Mouse (Mus musculus) liver, embryonic 14.5 days (tissue): Measurements from ENCODE around the gene Impdh2. TPM values are rescaled to one million over a fixed set of nuclear protein-coding genes. Genes with fewer than 3 reads are reported as not detected.

Source experiments
- ATAC-seq: fragments of 200-750 bp; cut with Nextera tagmentation; 2 replicates; pipeline ENCODE4 v1.8.0; 2017; ENCODE audit warnings: moderate number of reproducible peaks, mild to moderate bottlenecking, moderate library complexity; ENCODE audit not compliant: insufficient read depth
- DNase-seq, 3 experiments: peaks; one replicate each; pipeline ENCODE4 v3.0.0-alpha.2; 2012 to 2013; ENCODE audit warnings: low read depth in 3 of 3, low spot score in 3 of 3
- H3K27ac ChIP-seq: fragments of 300-500 bp; sonication (generic); 2 replicates; pipeline ENCODE4 v1.5.1; 2014; ENCODE audit warnings: moderate library complexity, mild to moderate bottlenecking, control low read depth, inconsistent platforms
- H3K27me3 ChIP-seq: fragments of 300-500 bp; sonication (generic); 2 replicates; pipeline ENCODE4 v1.6.1; 2014; ENCODE audit warnings: mild to moderate bottlenecking, low read length, moderate library complexity; ENCODE audit not compliant: control insufficient read depth, insufficient read depth
- H3K36me3 ChIP-seq: fragments of 300-500 bp; sonication (generic); replicated peaks from 2 replicates; pipeline ENCODE4 v1.6.1; 2014; ENCODE audit warnings: low read depth; ENCODE audit not compliant: control insufficient read depth, insufficient read depth
- H3K4me1 ChIP-seq, 2 experiments: fragments of 200-500 bp in 1 of 2; fragments of 300-500 bp in 1 of 2; sonication (generic) in 1 of 2; replicated peaks; 2 replicates each; pipeline ENCODE4 v1.6.1; 2012 to 2014; ENCODE audit warnings: antibody characterized with exemption in 1 of 2, inconsistent platforms in 1 of 2, low read length in 1 of 2; ENCODE audit not compliant: control insufficient read depth in 2 of 2, insufficient read depth in 2 of 2
- H3K4me2 ChIP-seq: fragments of 300-500 bp; sonication (generic); 2 replicates; pipeline ENCODE4 v1.6.1; 2014; ENCODE audit warnings: low read depth, mild to moderate bottlenecking, control low read depth, moderate library complexity
- H3K4me3 ChIP-seq, 2 experiments: fragments of 200-500 bp in 1 of 2; fragments of 300-500 bp in 1 of 2; sonication (generic) in 1 of 2; 2 replicates each; pipeline ENCODE4 v1.5.1; 2012 to 2014; ENCODE audit warnings: low read depth in 2 of 2, low read length in 2 of 2, mild to moderate bottlenecking in 2 of 2, control low read depth in 1 of 2, inconsistent platforms in 1 of 2, moderate library complexity in 1 of 2; ENCODE audit not compliant: insufficient read depth in 1 of 2
- H3K9ac ChIP-seq: fragments of 300-500 bp; sonication (generic); replicated peaks from 2 replicates; pipeline ENCODE4 v1.6.1; 2014; ENCODE audit warnings: mild to moderate bottlenecking, control low read depth, moderate library complexity
- H3K9me3 ChIP-seq: fragments of 300-500 bp; sonication (generic); 2 replicates; pipeline ENCODE4 v1.6.1; 2016; ENCODE audit warnings: low read length, mixed read lengths; ENCODE audit not compliant: control insufficient read depth
- CTCF ChIP-seq: IDR thresholded peaks from 2 replicates; pipeline ENCODE4 v1.5.1; 2016; ENCODE audit warnings: antibody characterized with exemption, low read depth, control low read depth
- EP300 ChIP-seq: IDR thresholded peaks from 2 replicates; pipeline ENCODE4 v1.6.1; 2016; ENCODE audit warnings: antibody characterized with exemption, low read depth
- WGBS: fragments of 180-500 bp; shearing (Covaris S2); extraction: QIAGEN DNeasy Blood & Tissue Kit; methylation state at CpG from one replicate; pipeline ENCODE4 v1.1.7; 2014; ENCODE audit not compliant: insufficient replicate concordance; 5-methylcytosine and 5-hydroxymethylcytosine counted together
- polyA plus RNA-seq, 2 experiments: library from polyadenylated mRNA; depleted of rRNA in 1 of 2; stranded (reverse) in 1 of 2; unstranded in 1 of 2; fragments of >200 nt; fragmentation: Nextera tagmentation in 1 of 2; extraction: Ambion mirVana in 1 of 2; gene quantifications; 2 replicates each; pipeline versions ENCODE4 v1.2.1 to v1.2.3; 2012 to 2014

The Impdh2 gene
- polyA plus RNA-seq, 2 experiments = 104 to 117 TPM

DNA sequence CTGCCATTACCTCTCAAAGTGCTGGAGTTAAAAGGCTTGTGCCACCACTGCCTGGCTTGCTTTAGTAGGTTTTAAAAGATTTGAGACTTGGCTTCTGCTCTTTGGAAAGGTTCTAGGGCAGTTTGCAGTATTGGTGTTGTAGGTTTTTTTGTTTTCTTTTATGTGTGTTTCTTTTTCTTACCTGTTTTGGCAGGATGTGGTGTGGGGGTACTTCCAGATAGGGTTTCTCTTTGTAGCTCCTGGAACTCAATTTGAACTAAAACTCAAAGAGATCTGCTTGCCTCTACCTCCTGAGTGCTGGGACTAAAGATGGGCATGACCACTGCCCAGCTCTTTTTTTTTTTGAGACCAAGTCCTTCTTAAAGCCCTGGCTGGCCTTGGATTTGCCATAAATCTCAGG is 19.2 kb upstream of the Impdh2 start:
- ATAC-seq (no peak), DNase-seq (no peak)
- Histone ChIP-seq H3K4me3 (no peak overlapping the region), H3K27ac (no peak overlapping the region), H3K36me3 (peaks cover 77% of the 10 kb centered on the region), H3K4me2 (no peak overlapping the region), H3K9ac (no peak overlapping the region), H3K27me3 (no peaks in the 10 kb centered on the region), H3K9me3 (no peaks in the 10 kb centered on the region), H3K4me1 (no peaks in the 10 kb centered on the region)
- TF ChIP-seq CTCF (no peak), EP300 (no peak)

DNA sequence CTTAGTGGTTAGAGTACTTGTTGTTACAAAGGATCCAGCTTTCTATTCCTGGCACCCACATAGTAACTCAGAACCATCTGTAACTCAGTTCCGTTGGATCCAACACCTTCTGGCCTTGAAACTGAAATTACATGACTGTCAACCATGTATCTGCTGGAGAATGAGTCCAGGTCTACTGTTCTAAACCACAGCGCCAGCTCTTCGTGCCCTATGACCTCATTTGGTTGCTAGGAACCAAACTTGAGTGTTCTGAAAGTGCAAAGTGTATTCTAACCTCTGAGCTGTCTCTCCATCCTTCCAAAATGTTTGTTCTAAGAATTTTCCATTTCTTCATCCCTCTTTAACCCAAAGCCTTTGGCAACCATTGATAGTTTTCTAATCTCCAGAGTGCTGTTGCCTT is 14.1 kb upstream of the Impdh2 start:
- DNase-seq (no peak), ATAC-seq (no peak)
- Histone ChIP-seq H3K9me3 (no peaks in the 10 kb centered on the region), H3K36me3 (peaks cover 81% of the 10 kb centered on the region), H3K4me1 (peaks cover 2 to 4% of the 10 kb centered on the region in 2 experiments; a peak in 2 of 4 replicates), H3K27me3 (no peaks in the 10 kb centered on the region), H3K9ac (no peak overlapping the region), H3K27ac (no peak overlapping the region), H3K4me3 (no peak overlapping the region), H3K4me2 (no peak overlapping the region)
- 94% methylated on average over 3 of the region's 3 CpGs for WGBS
- no peak for TF ChIP-seq EP300
- no peak for TF ChIP-seq CTCF

DNA sequence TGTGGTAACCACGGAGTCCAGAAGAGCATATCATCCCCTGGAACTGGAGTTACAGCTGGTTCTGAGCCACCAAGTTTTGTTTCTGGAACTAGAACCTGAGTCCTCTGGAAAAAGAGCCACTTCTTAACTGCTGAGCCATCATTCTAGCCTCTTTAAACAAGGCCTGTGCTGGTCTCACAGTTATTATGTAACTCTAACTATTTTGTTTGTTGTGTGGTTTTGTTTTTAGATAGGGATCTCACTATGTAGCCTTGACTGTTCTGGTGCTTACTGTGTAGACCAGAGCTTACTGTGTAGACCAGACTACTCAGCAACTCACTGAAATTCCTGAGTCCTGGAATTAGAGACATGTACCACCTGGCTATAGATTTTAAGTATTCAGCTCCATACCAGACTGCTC is 13.2 kb upstream of the Impdh2 start:
- no peak for ATAC-seq
- Histone ChIP-seq H3K27ac (no peak overlapping the region), H3K4me1 (peaks cover 2 to 4% of the 10 kb centered on the region in 2 experiments; a peak in 2 of 4 replicates), H3K4me3 (no peak overlapping the region), H3K36me3 (peaks cover 76% of the 10 kb centered on the region), H3K9me3 (no peaks in the 10 kb centered on the region), H3K27me3 (no peaks in the 10 kb centered on the region), H3K4me2 (no peak overlapping the region), H3K9ac (no peak overlapping the region)
- no peak for DNase-seq
- no peak for TF ChIP-seq CTCF
- TF ChIP-seq EP300 = no peak
- WGBS = 91% methylated on average over 1 of the region's 1 CpGs

DNA sequence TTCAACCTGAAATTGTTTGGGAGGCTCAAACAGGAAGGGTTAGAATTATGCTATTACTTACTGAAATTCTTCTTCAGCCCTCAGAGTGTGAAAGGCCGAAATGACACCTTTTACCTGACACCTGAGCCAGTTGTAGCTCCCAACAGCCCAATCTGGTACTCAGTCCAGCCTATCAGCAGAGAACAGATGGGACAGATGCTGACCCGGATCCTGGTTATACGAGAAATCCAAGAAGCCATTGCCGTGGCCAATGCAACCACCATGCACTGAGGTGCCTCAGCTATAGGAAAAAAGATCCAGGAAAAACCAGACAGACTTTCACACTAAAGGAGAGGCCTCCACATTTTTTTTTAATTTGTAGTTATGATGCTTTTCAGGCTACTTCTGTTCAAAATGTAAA is 917 bp upstream of the Impdh2 start:
- 73% methylated on average over 4 of the region's 4 CpGs for WGBS
- no peak overlapping the region for H3K27ac ChIP-seq
- H3K4me2 ChIP-seq = no peak overlapping the region
- H3K9ac ChIP-seq = no peak overlapping the region
- no peaks in the 10 kb centered on the region for H3K27me3 ChIP-seq
- DNase-seq (no peak), ATAC-seq (no peak)
- no peaks in the 10 kb centered on the region for H3K9me3 ChIP-seq
- peaks cover 10 to 14% of the 10 kb centered on the region in 2 experiments; a peak in 3 of 4 replicates for H3K4me1 ChIP-seq
- no peak overlapping the region for H3K4me3 ChIP-seq
- TF ChIP-seq CTCF (no peak), EP300 (no peak)
- H3K36me3 ChIP-seq = peaks cover 65% of the 10 kb centered on the region

DNA sequence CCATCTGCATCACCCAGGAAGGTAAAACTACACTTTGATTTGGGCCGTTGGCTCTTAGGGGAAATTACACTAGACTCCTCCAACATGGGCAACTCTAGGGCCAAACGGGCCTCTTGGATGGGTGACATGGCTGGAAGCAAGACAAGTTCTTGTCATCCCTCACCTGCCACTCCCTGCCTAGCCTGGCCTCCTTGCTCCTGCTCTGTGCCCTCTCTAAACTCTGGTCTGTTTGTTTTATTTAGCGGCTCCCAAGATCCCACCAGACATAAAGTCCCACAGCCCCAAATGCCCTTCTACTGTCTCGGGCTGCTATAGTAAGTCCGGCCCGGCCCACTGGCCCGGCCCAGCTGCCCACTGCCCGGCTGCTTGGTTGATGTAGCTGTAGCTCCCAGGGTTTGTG is 3.6 kb downstream of the Impdh2 start:
- Histone ChIP-seq H3K4me2 (no peak overlapping the region), H3K4me3 (no peak overlapping the region), H3K27ac (no peak overlapping the region), H3K27me3 (no peaks in the 10 kb centered on the region), H3K9me3 (no peaks in the 10 kb centered on the region), H3K4me1 (peaks cover 18 to 24% of the 10 kb centered on the region in 2 experiments), H3K36me3 (peaks cover 41% of the 10 kb centered on the region), H3K9ac (no peak overlapping the region)
- ATAC-seq (no peak), DNase-seq (no peak)
- 85% methylated on average over 8 of the region's 8 CpGs for WGBS
- no peak for TF ChIP-seq EP300
- TF ChIP-seq CTCF = no peak
